Mouse (Mus musculus) frontal cortex, postnatal 25 days (tissue): ENCODE measurements around the gene Clca4a.
"Not testable (repeated sequence)": the region's sequence is repeated elsewhere in the genome, so short reads cannot be mapped to it uniquely, and the experiment has no call there.

Experiments
- DNase-seq, 2 experiments: peaks; one replicate each; pipeline ENCODE4 v3.0.0; 2022; ENCODE audit warnings: low spot score in 2 of 2

Clca4a gene

DNA sequence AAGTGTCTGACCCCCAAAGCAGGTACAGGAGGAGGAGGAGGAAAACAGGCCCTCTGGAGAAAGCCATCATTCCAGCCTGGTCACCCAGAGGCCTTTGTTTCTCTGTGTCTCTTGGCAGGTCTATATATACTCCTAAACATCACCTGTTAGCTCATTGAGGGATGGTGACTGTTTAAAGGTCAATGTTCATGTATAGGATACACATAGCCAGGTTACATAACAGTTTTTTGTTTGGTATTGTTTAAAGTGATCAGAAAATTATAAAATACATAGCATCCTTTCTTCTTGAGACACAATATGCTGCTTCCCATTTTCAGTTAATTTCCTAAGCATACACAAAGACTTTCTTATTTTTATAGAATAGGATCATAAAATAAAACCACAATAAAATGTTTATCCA lies at the start of gene Clca4a:
Gene Clca4a (minus strand): TSS at position 101 of the 400 bp plus-strand sequence.
- DNase-seq, result no peak

DNA sequence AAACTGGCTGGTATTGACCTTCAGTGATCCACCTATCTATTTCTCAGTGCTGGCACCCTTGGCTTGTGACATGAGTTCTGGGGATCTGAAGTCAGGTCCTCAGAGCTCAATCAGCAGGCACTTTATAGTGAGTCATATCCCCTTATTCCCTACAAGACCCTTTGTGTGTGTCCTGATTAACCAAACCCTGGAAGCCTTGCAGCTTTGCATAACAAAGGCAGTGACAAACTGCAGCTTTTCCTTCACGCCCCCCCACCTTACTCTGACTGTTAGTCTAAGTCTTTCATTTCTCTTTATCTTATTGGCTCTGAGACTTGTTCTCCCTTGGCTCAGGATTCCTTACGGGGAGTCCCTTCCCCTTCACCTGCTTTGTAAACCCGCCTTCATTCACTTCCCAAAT lies 43.0 kb upstream of the Clca4a start:
- no peak for DNase-seq

- no peak for DNase-seq
These were observed 29.6 kb upstream of the Clca4a start for GRCm38 (mm10) chr3:145004422-145004821.

- no peak for DNase-seq
These were observed 26.1 kb upstream of the Clca4a start for GRCm38 (mm10) chr3:145000912-145001311.

GRCm38 (mm10) chr3:144993055-144993454 lies 18.2 kb upstream of the Clca4a start:
- no peak for DNase-seq

- DNase-seq, result no peak
These were observed 17.8 kb upstream of the Clca4a start for GRCm38 (mm10) chr3:144992618-144993017.

GRCm38 (mm10) chr3:144985890-144986289 lies 11.0 kb upstream of the Clca4a start:
- no peak for DNase-seq

DNA sequence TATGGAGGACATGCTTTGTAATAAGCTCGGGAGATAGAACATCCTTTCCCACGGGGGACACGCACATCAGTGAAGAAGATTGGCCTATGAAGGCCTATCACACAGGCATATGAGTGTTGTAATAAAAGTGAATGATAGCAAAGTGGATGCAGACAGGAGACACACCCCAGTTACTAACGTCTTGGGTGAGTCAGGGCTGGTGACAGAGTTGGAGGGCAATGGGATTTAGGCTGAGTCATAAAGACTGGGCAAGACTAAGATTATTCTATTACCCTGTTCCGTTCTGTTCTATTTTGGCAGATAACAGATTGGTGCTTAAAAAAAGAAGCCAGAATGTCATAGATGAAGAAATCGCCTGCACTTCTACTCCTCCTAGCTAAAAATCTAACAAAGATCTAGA lies 5.7 kb upstream of the Clca4a start:
- DNase-seq, result no peak

- DNase-seq, result no peak
These were observed 2.8 kb upstream of the Clca4a start for GRCm38 (mm10) chr3:144977631-144978030.

DNA sequence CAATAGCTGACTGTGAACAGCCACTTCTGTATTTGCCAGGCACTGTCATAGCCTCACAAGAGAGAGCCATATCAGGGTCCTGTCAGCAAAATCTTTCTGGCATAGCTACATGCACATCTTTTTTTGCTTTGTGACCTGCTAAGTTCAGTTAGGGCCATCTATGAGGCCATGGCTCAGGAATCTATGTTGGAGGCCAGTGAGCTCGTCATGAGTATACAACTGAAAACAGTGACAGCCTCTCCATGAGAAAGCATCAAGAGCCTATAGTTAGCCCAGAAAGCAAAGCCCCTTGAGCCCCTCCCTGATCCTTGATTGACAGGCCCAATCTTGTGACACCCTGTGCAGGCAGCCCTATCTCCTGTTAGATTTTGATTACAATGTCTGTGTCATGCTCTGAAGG lies 1.2 kb upstream of the Clca4a start:
- no peak for DNase-seq

- no peak for DNase-seq
These were observed 3.1 kb downstream of the Clca4a start for GRCm38 (mm10) chr3:144971553-144972270.

- no peak for DNase-seq
These were observed 5.1 kb downstream of the Clca4a start for GRCm38 (mm10) chr3:144969755-144970154.

DNA sequence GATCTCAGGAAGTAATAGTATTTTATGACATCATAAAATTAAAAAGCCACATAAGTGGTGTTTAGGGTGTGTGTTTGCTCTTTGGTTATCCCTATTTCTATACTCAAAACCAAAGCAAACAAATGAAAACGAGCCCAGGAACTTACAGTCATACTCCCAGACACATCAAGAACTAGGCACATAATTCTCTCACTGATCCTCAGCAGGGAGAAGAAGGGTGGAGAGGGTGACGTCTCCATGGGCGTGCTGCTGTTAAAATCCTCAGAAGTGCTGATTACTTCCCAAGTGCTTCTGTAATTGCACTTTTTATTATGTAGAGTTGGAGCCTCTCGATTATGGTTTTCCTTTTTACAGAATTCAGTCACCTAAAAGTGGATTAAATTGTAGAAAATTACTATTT lies 8.8 kb downstream of the Clca4a start:
- DNase-seq, result no peak

DNA sequence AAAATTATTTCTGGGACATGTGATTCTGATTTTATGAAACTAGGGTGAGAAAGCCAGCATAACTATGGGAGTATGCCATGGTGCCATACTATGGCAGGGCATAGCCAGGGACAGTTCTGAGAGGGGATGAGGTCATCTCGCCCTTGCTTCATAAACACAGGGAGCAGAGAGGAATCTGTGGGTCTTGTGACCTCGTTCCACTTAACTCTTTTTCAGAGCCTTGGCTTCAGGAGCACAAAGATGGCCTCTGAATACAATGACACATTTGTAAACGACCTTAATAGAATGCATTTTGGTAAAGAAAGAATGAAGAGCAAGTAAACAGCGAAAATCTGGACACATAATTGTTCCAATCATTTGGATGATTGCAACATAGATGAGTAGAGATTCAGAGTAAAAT lies 24.0 kb downstream of the Clca4a start:
- no peak for DNase-seq

GRCm38 (mm10) chr3:144947376-144947775 lies 27.5 kb downstream of the Clca4a start:
- DNase-seq, result not testable (repeated sequence)

- DNase-seq, result not testable (repeated sequence)
These were observed 41.2 kb downstream of the Clca4a start for GRCm38 (mm10) chr3:144933625-144934024.

- DNase-seq, result no peak
These were observed 41.8 kb downstream of the Clca4a start for GRCm38 (mm10) chr3:144933011-144933491.

DNA sequence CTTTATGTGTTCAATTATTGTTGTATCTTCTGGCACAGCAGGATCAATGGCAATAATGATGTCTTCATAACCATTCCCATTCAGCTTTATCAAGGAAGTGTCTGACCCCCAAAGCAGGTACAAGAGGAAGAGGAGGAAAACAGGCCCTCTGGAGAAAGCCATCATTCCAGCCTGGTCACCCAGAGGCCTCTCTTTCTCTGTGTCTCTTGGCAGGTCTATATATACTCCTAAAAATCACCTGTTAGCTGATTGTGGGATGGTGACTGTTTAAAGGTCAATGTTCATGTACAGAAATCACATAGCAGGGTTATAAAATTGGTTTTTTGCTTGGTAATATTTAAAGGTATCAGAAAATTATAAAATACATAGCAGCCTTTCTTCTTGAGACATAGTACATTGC lies 42.5 kb downstream of the Clca4a start, which contains the start of gene Clca4b:
Gene Clca4b (minus strand): TSS at position 195 of the 400 bp plus-strand sequence.
- no peak for DNase-seq

- DNase-seq, result no peak
These were observed 60.8 kb downstream of the Clca4a start for GRCm38 (mm10) chr3:144914014-144914413.
